Mouse (Mus musculus) midbrain, embryonic 11.5 days (tissue): ENCODE measurements at regions not wholly inside any gene's neighbourhood (a gene's known extent, or its start where the extent isn't known, plus 50 kb on each side); places are given as distances from the start of the nearest gene placed in this dataset.
"Not testable (repeated sequence)": the region's sequence is repeated elsewhere in the genome, so short reads cannot be mapped to it uniquely, and the experiment has no call there.

ENCODE experiments used
- ATAC-seq: fragments of 200-750 bp; cut with Nextera tagmentation; 2 replicates; pipeline ENCODE4 v1.8.0; 2017; ENCODE audit warnings: moderate TSS enrichment, moderate library complexity; ENCODE audit not compliant: low FRiP score
- DNase-seq: peaks from one replicate; pipeline ENCODE4 v3.0.0; 2015; ENCODE audit warnings: low spot score; ENCODE audit errors: missing footprints
- H3K27ac ChIP-seq: fragments of 300-500 bp; sonication (generic); 2 replicates; pipeline ENCODE4 v1.5.1; 2014; ENCODE audit warnings: low read depth, low read length
- H3K27me3 ChIP-seq: fragments of 300-500 bp; sonication (generic); 2 replicates; pipeline ENCODE4 v1.6.1; 2014; ENCODE audit warnings: mild to moderate bottlenecking, low read length, moderate library complexity, mixed read lengths; ENCODE audit not compliant: control insufficient read depth, insufficient read depth
- H3K36me3 ChIP-seq: fragments of 300-500 bp; sonication (generic); 2 replicates; pipeline ENCODE4 v1.6.1; 2014; ENCODE audit warnings: mild to moderate bottlenecking, low read length, moderate library complexity, mixed read lengths; ENCODE audit not compliant: control insufficient read depth, insufficient read depth
- H3K4me1 ChIP-seq: fragments of 300-500 bp; sonication (generic); 2 replicates; pipeline ENCODE4 v1.6.1; 2014; ENCODE audit warnings: low read length; ENCODE audit not compliant: control insufficient read depth, insufficient read depth
- H3K4me2 ChIP-seq: fragments of 300-500 bp; sonication (generic); 2 replicates; pipeline ENCODE4 v1.6.1; 2014; ENCODE audit warnings: mild to moderate bottlenecking, moderate library complexity
- H3K4me3 ChIP-seq: fragments of 300-500 bp; sonication (generic); 2 replicates; pipeline ENCODE4 v1.5.1; 2014; ENCODE audit warnings: low read depth, low read length
- H3K9ac ChIP-seq: fragments of 300-500 bp; sonication (generic); 2 replicates; pipeline ENCODE4 v1.6.1; 2014; ENCODE audit warnings: low read length
- H3K9me3 ChIP-seq: fragments of 300-500 bp; sonication (generic); 2 replicates; pipeline ENCODE4 v1.6.1; 2016; ENCODE audit warnings: low read length; ENCODE audit not compliant: control insufficient read depth
- WGBS: fragments of 180-500 bp; shearing (Covaris S2); extraction: QIAGEN DNeasy Blood & Tissue Kit; methylation state at CpG from one replicate; pipeline ENCODE4 v1.1.7; 2014; 5-methylcytosine and 5-hydroxymethylcytosine counted together

DNA sequence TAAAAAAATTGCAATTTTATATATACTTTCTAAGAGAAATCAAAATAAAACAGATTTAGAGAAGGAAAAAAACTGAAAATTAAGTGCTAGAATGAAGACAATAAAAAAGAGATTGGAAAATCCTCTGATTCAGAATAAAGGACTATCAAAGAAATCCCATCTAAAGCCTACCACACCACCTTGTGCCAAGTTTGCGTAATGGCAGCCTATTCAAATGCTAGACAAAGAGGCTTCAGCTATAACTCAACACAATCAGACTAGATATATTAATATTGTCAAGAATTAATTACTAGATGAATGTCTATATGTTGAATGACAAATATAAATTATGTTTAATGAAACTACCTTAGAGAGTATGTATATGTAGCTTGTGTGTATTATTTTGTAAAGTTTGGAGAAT, 221.9 kb upstream of the Ascc3 start:
- Histone ChIP-seq H3K36me3 (no peaks in the 10 kb centered on the region), H3K9me3 (no peaks in the 10 kb centered on the region), H3K9ac (no peak overlapping the region), H3K4me2 (no peak overlapping the region), H3K4me1 (no peaks in the 10 kb centered on the region), H3K4me3 (no peak overlapping the region), H3K27me3 (no peaks in the 10 kb centered on the region), H3K27ac (no peak overlapping the region)
- WGBS: 48% methylated on average over 1 of the region's 1 CpGs
- ATAC-seq: peak; percentile 57; the same call in 1 of the 2 replicates
- DNase-seq: no peak

DNA sequence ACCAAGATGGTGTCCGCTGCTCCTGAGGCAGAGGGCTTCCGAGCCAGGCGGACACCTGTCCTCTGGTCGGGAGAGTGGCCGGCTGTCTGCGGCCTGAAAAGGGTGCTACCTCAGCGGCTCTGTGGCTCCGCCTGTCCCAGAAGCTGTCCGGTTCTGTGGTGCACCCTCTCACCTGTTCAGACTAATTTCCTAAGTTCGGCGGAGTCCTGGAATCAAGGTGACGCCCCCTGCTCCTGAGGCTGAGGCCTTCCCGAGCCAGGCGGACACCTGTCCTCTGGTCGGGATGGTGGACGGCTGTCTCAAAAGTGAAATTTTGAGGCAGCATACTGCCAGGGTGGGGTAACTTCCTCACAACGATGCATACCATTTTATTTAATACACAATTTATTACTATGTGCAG, 199.9 kb upstream of the Ascc3 start:
- H3K4me3 ChIP-seq, H3K4me2 ChIP-seq, ATAC-seq, H3K36me3 ChIP-seq, H3K27me3 ChIP-seq, H3K9me3 ChIP-seq, H3K9ac ChIP-seq, H3K27ac ChIP-seq, DNase-seq, H3K4me1 ChIP-seq: not testable (repeated sequence)
- 96% methylated on average over 17 of the region's 17 CpGs for WGBS
